Mouse (Mus musculus) cerebellum, postnatal 10 days (tissue): Measurements from ENCODE around the gene Fpr1.
A peak's percentile ranks its signal among the peaks of the same experiment; 100 is the strongest.
"Not testable (repeated sequence)": the region's sequence is repeated elsewhere in the genome, so short reads cannot be mapped to it uniquely, and the experiment has no call there.

Source experiments
- DNase-seq, 2 experiments: peaks; one replicate each; pipeline ENCODE4 v3.0.0; 2021; ENCODE audit warnings: mixed read lengths in 2 of 2

Gene Fpr1

DNA sequence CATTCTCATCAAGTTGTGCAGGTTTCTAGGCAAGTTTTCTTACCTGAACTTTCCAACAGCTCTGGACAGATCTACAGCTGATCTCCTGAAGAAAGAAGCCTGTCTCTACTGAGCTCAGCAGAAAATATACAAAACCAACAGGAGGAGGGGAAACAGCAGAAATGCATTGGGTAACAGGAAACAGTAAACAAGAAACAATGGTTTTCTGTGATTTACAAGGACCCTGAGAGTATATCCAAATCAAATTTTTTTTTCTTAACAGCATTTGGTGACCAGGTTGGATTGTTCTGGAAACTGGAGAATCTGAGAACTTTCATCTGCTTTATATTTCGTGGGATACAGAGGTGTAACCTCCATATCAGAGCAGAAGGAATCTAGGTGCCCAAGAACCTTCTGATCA is at the start of gene Fpr1:
TSS of gene Fpr1 (minus strand) at position 101 of the 400 bp plus-strand sequence.
- DNase-seq: no peak

DNA sequence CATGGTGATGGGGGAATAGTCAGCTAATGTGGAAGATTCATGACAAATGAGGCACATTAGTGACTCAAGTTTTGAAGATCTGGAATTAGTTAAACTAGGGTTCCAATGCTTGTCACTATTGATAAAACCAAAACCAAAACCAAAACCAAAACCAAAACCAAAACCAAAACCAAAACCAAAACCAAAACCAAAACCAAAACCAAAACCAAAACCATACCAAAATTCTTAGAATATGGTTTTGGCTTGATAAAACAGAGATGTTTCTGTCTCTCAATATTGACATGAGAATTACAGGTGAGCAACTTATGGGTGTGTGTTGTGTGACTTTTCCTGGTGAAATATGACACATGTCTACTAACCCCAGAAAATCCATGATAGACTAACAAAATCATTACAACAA is 34.0 kb upstream of the Fpr1 start:
- no peak for DNase-seq

DNA sequence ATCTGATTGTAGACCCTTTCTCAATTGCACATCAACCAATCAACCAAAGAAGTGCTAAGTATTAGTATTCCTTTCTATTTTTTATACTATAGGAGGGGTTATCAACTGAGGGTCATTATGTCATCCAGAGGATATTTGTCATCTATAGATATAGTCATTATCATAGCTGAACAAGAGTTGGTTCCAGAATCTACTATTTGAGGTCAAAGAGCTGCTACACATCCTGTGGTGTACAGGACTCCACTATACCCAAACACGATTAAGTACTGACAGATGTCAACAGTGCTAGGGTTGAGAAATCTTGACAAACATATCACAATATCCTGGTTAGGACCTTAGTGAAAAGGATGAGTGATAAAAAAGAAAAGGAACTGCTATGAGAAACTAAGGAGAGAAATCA is 33.6 kb upstream of the Fpr1 start:
- DNase-seq: no peak

DNA sequence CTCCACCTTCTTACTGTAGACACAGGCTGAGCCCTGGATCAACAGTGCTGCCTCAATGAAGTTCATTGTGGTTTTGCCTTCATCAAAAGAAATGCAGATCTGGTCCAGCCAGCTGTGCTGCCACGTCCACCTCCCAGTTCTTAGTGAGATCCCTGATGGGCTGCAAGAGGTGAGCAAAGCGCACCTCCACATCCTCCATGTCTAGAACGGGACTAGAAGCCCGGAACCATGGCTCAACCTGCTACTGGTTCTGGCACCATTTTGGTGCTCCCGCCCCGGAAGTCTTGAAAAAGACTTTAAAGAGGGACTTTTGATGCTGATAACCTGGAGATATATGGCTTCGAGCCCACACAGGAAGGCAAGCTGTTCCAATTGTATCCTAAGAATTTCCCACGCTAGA is 28.9 kb upstream of the Fpr1 start:
- not testable (repeated sequence) for DNase-seq

DNA sequence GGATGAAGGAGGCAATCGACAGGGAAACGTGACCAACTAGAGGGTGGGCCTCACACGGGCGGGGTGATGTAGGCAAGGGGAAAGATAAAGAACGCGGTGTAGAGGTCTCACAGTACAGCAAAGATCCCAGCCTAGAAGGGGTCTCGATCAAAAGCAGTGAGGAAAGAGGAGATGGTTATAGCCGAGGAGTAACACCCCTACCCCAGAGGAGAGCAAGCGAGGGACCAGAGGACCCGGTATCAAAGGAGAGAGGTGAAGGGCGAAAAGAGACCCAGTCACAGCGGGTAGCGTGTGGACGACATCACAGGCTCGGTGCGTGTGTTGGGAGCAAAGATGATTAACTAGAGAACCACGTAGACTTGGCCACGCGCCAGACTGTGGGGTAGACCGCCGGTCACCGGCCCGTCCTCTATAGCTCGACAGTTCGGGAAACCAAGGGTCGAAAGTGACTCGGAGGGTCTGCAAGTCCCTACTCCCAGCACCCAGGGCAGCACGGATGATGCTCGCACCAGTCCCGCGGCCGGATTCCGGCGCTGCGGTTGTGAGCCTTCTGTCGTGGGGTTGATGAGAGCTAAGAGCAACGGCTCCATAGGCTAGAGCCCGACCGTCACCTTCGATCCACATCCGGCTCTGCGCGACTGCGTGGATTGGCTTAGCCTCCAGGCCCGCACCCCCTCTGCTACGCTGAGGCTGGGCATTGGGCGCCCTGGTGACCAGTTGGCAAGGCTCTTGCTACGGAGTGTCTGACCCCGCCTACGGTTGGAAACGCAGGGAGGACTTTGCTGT is 26.1 kb upstream of the Fpr1 start:
- peak; percentile 93 for DNase-seq

DNA sequence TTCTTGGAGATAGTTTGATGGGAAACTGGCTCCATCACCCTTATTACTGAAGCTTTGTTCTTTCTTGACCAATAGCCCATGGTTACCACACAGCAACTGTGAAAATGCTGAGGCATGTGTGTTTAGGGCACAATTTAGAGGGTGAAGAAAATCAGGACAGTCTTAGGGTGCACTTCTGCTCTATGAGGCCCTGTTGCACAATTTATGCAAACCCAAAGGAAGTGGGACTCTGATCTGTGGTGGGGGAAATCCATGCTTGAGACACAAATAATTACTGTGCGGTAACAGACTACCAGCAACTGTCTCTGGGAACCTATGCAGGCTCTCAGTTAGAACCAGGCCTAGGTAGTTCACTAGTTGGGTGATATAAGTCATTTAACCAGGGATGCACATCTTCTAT is 17.0 kb upstream of the Fpr1 start:
- no peak for DNase-seq

DNA sequence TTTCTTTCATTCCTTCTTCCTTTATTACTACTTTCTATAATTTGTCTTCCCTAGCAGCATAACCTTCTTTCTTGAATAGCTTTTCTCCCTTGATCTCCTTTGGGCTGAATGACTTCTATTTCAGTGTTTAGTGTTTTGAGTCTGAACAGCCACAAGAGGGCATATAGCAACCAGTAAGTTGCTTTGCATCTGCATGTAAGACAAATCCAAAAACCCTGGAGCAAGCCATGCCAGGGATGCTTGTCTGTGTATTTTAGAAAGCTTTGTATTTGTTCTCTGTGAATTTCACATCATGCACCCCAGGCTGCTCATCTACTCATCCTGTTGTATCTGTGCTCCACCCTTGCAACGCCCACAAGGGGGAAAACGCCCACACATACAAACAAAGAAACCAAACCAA is 15.5 kb upstream of the Fpr1 start:
- peak; percentile 42 to 48 for DNase-seq

DNA sequence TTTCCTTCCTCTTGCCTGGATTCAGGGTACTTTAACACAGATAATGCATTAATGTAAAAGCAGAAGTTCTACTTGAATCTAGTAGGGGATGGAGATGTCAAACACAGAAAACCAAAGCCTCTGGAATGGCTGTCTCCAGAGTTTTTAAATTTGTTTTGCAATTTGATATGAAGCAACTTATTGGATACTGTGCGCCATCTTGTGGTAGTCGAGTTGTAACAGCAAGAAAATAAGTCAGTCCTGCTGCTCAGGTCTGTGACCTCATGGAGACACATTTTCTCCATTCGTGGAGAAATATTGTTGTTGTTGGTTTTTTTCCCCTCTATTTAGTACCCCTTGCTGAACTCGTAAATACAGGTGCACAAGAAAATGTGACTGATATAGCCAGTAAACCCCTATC is 12.3 kb upstream of the Fpr1 start:
- DNase-seq: peak; percentile 62 to 75

DNA sequence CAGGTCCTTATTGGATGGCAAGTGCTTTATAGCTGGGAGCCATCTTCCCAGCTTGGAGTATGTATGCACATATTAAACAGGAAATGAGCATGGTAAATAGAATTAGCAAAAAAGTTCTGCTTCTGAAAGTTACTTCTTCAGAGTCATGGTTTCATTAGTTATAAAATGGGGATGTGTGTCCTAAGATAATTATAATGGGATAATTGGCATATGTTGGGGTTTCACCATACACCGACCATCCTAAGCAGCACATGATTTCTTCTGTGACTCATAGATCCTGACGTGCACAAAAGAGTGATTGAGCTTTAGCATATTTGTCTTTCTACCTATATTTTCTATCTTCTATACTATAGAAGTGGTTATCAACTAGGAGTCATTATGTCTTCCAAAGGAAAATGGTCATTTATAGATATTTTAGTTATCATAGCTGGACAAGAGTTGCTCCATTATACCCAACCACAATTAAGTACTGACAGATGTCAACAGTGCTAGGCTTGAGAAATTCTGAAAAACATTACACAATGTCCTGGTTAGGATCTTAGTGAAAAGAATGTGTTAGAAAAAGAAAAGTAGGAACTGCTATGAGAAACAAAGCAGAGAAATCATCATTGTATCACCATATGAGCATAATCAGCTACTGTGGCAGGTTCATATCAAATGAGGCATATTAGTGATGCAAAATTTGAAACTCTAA is 6.1 kb upstream of the Fpr1 start:
- DNase-seq: no peak

DNA sequence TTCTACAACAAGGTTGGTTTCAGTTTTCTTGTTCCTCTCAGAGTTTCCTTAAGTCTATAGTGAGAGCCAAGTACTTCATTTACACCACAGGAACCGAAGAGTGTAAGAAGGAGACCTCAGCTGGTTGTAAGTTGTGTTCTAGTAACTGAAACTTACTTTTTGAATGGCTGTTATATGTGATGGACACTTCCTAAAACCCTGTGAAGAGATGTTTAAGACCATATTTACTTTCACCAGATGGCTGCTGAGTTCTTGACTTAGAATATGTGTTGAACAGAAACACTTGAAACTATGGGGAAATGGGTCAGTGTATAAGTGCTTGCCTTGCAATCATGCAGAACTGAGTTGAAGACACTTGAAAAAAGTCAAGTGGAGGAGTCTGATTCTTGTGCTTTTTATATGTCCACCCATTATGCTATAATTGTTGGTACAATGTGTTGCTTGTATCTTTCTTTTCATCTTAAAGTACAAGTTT is 4.1 kb upstream of the Fpr1 start, which contains the start of the genes Fpr2 and Fpr3:
TSS of gene Fpr2 (plus strand) at position 51 of the 475 bp plus-strand sequence.
TSS of gene Fpr3 (plus strand) at position 79 of the 475 bp plus-strand sequence.
- no peak for DNase-seq

DNA sequence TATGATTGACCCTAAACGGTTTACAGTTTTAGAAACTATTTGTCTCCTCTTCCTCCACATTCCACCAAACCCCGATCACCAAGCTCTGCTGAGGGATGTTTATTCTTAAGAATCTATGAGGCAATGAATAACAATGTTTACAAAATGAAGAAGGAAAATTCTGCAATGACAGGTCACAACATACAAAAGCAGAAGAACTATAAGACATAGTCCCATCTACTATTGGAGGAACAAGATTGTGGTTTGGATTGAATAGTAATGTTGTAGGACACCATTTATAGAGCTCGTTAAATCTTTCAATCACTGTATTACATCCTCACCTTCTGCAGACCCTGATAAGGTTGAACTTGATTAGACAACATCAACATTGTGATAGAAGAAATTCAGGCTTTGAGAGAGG is 1.1 kb downstream of the Fpr1 start:
- DNase-seq: no peak

DNA sequence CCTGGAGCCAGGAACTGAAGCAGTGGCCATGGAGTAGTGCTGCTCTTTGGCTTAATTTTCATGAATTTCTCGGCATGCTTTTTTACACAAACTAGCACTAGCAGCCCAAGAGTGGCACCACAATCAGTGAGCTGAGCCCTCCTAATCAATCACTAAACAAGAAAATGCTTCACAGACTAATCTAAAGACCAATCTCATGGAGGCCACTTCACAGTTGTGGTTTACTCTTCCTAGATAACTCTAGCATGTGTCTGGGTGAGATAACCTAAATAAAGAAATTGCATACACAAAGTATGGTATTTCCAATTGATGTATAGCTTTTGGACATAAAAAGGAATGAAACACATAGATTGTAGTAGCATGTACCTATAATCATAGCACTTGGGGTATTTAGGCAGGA is 4.4 kb downstream of the Fpr1 start:
- no peak for DNase-seq

DNA sequence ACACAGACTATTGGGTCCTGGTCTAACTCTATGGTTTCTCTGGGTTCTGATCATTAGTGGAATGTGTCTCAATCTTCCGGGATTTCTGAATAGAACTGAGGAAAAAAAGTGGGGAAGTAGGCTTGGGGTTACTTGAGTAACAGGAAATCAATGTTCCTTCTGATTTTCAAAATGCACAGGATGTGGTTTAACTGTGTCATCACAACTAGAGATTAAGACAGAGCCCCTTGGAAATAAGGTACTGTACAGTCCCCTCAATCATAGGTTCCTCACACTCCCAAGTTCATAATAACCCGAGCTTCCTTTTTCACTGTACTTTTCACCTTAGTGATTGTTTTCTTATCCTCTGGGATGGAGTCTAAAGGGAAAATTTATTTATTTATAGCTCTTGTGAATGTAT is 12.0 kb downstream of the Fpr1 start:
- DNase-seq: no peak

DNA sequence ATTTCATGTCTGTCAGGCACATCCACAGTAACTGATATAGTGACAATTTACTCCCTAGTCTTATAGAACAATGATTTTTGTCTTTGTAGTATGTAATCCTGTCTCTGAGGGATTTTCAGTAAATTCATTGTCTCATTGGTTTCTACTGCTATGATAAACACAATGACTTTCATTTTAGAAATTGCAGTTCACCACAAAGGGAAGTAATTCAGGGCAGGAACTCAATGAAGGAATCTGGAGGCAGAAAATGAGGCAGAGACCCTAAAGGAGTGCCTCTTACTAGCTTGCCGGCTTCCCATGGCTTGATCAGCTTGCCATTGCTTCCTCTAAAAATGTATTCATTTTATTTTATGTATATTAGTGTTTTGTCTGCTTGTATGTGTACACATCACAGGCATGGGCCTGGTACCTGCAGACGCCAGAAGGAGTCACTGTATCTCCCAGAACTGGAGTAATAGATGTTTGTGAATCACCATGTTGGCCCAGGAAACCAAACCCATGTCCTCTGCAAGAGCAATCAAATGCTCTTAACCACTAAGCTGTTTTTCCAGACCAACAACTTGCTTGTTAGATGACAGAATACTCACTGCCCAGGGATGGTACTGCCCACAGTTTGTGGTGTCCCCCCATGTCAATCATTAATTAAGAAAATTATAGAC is 12.7 kb downstream of the Fpr1 start:
- DNase-seq: no peak

DNA sequence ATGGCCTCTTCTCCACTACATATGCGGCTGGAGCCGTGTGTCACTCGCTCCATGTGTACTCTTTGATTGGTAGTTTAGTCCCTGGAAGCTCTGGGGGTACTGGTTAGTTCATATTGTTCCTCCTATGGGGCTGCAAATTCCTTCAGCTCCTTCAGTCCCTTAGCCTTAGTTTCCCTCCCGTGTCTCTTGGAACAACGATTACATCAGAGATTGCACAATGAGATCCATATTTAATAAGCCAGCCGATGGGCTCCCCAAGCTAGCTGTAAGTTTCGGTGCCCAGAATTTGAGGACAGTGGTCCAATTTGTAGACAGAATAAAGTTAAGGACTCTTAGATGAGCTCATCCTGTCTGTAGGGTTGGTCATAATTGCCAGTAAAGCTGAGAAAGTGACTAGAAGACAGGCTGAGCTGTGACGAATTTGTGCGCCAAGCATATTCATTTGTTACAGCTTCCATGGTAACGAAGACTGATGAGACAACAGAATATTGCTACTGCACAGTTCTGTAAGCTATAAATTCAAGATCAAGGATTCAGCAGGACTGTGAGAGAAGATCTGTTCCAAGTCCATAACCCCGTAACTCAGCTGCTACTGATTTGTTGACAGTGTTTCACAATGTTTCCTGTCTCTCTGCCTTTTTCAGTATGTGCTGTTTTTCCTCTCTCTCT is 16.8 kb downstream of the Fpr1 start:
- DNase-seq: no peak

DNA sequence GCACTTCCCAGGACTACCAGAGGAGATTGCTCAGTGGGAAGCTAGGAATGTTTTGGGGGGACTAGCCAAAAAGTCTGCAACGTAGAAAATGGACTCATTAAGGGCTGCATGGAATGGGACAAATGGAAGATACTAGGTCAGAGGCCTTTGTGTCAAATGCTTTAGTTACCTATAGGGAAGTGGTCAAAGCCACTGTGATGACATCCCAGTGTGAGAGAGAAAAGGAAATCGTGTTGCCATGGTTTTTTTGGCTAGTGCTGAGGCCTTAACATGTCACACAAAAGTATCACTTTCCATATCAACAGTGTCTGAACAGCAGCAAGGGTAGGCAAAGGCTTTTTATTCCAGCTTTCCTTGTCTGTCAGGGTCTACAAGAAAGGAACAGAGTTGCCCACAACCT is 18.6 kb downstream of the Fpr1 start:
- no peak for DNase-seq

DNA sequence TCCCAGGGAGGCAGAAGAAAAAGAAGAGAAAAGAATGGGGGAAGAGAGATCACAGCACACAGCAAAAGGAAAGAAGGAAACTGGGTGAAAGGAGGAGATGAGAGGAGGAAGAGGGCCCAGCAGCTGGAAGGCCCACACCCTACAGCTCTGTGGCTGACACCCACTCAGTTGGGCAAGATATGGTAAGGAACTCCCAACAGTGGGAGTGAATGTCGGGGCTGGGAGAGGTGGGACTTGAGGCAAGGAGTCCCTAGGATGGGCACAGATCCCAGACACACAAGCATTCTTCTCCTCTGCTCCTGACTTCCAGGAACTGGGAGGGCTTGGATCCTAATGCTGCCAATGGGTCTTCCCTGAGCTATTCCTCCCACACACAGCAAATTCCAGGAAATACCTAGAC is 21.4 kb downstream of the Fpr1 start:
- DNase-seq: no peak

DNA sequence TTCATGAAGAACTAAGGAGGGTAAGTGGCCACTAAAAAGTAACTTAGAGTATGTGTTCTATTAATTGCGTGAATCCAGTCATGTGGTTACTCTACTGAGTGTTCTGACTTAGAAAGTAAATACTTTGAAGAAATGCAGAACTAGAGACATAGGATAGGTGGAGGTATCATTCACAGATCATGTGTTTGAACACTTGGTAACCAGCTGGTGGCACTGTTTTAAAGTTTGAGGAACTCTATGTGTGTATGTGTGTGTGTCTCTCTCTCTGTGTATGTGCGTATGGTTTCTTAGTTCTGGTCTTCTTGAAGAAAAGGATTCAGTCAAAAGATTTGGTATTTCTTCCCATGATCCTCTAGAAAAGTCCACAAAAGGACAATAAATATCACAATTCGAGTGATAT is 23.6 kb downstream of the Fpr1 start:
- no peak for DNase-seq

DNA sequence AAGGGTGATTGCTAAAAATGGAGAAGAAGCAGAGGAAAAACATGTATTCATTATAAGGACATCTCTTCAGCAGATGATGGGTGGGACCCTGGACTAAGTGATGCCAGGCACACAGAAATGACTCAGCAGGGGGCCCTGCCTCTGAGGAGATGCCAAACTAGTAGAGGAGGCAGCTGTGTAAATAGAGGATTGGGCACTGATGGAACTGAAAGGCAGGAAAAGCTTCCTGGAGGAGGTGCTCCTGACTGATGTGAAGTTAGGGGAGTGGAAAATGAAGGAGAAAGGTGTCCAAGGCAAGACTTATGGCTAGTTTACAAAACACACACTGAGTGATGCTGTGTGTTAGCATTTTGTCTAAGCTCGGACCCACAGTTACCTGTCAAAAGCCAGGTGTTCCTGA is 26.3 kb downstream of the Fpr1 start:
- peak; percentile 24 to 29 for DNase-seq

DNA sequence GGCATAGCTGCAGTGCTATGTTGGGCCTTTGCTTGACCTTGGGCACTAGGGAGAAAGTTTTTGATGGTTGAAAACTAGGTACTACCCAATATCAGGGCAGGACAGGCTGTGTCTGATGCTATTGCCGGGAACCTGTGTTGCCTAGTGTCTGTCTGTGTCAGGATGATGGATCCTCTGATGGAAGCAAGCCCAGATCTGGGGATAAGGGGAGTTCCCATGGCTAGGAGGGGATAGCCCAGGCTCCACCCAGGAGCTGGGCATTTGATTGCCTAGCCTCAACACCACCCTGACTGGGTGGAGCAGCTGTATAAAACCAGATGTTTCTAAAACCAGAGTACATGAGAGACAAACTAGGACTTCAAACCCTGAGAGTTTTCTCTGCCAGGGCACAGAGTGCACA is 27.1 kb downstream of the Fpr1 start:
- DNase-seq: no peak

DNA sequence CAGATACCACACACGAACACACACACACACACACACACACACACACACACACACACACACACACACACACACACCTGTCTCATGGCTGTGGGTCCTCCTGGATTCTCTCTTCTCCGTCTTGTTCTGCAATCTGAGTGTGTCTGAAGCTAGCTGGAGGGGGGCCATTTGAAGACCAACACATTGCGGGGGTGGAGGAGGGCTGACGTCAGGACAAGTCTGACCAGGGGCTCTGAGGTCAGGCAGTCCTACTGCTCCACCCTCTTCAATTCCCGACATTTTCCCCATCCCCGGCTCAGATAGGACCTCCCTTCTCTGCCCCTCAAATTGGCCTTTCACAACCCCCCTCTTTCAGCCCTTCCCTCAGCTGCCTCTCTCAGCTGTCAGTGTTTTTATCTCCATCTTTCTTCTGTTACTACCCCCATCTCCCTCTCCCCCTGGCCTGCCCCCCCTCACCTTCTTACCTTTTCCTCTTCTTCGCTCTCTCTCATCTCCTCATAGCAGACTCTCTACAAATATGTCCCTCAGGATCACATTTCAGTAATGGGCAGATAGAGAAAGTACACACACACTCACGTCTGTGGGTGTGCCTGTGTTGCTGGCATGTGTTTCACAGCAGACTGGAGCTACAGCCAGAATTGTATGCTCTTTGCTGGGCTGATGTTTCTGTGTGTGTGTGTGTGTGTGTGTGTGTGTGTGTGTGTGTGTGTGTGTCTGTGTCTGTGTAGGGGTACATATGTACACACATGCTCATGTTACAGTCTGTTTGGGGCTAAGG is 28.5 kb downstream of the Fpr1 start, which contains the start of gene Has1:
TSS of gene Has1 (minus strand) at position 142 of the 775 bp plus-strand sequence.
- DNase-seq: no peak
